Mouse (Mus musculus) heart, postnatal 0 days (tissue): Measurements from ENCODE around the gene Grk5. TPM values are rescaled to one million over a fixed set of nuclear protein-coding genes. Genes with fewer than 3 reads are reported as not detected.
A peak's percentile ranks its signal among the peaks of the same experiment; 100 is the strongest.

Experiments used
- ATAC-seq: fragments of 200-750 bp; cut with Nextera tagmentation; 2 replicates; pipeline ENCODE4 v1.8.0; 2017; ENCODE audit warnings: low read depth, moderate number of reproducible peaks, moderate library complexity; ENCODE audit not compliant: insufficient read depth
- DNase-seq: peaks from one replicate; pipeline ENCODE4 v3.0.0-alpha.2; 2016; ENCODE audit warnings: low spot score
- H3K27ac ChIP-seq: fragments of 300-500 bp; sonication (generic); 2 replicates; pipeline ENCODE4 v1.5.1; 2014; ENCODE audit warnings: low read depth, mild to moderate bottlenecking
- H3K27me3 ChIP-seq: fragments of 300-500 bp; sonication (generic); 2 replicates; pipeline ENCODE4 v1.6.1; 2014; ENCODE audit warnings: low read length, mixed read lengths; ENCODE audit not compliant: control insufficient read depth, insufficient read depth
- H3K36me3 ChIP-seq: fragments of 300-500 bp; sonication (generic); replicated peaks from 2 replicates; pipeline ENCODE4 v1.6.1; 2014; ENCODE audit warnings: low read length, mixed read lengths; ENCODE audit not compliant: control insufficient read depth, insufficient read depth
- H3K4me1 ChIP-seq: fragments of 300-500 bp; sonication (generic); 2 replicates; pipeline ENCODE4 v1.6.1; 2014; ENCODE audit warnings: antibody characterized with exemption; ENCODE audit not compliant: control insufficient read depth, insufficient read depth
- H3K4me2 ChIP-seq: fragments of 300-500 bp; sonication (generic); 2 replicates; pipeline ENCODE4 v1.6.1; 2014; ENCODE audit warnings: low read depth, mild to moderate bottlenecking, low read length, moderate library complexity
- H3K4me3 ChIP-seq: fragments of 300-500 bp; sonication (generic); 2 replicates; pipeline ENCODE4 v1.5.1; 2014; ENCODE audit warnings: low read depth, low read length
- H3K9ac ChIP-seq: fragments of 300-500 bp; sonication (generic); replicated peaks from 2 replicates; pipeline ENCODE4 v1.6.1; 2014; ENCODE audit warnings: low read depth, low read length, mixed read lengths
- H3K9me3 ChIP-seq: fragments of 300-500 bp; sonication (generic); replicated peaks from 2 replicates; pipeline ENCODE4 v1.6.1; 2016; ENCODE audit warnings: low read length; ENCODE audit not compliant: control insufficient read depth
- CTCF ChIP-seq: IDR thresholded peaks from 2 replicates; pipeline ENCODE4 v1.5.1; 2016; ENCODE audit warnings: antibody characterized with exemption, control low read depth, low read depth
- EP300 ChIP-seq: IDR thresholded peaks from 2 replicates; pipeline ENCODE4 v1.6.1; 2016; ENCODE audit warnings: antibody characterized with exemption, low read depth
- WGBS: fragments of 180-500 bp; shearing (Covaris S2); extraction: QIAGEN DNeasy Blood & Tissue Kit; methylation state at CpG from one replicate; pipeline ENCODE4 v1.1.7; 2014; 5-methylcytosine and 5-hydroxymethylcytosine counted together
- polyA plus RNA-seq: library from polyadenylated mRNA; unstranded; fragments of >200 nt; fragmentation: Nextera tagmentation; extraction: Ambion mirVana; gene quantifications from 2 replicates; pipeline ENCODE4 v1.2.1, GENCODE M21; 2015
- total RNA-seq: library from RNA; depleted of rRNA; stranded (reverse); fragments of >200 nt; gene quantifications from 2 replicates; pipeline ENCODE4 v1.2.3, GENCODE M21; 2014; ENCODE audit warnings: low replicate concordance

Grk5 gene
- total and polyA plus RNA-seq, 2 experiments from 2014 or later: 2.9 to 14.6 TPM

GRCm38 (mm10) chr19:60895251-60895880 is 5.8 kb downstream of the Grk5 start:
- no peaks in the 10 kb centered on the region for H3K36me3 ChIP-seq
- H3K9ac ChIP-seq: peak overlapping the region; percentile 33; the same call in 1 of the 2 replicates
- no peak for ATAC-seq
- no peak for DNase-seq
- 18% methylated on average over 3 of the region's 3 CpGs for WGBS
- H3K9me3 ChIP-seq: no peaks in the 10 kb centered on the region
- H3K27me3 ChIP-seq: no peaks in the 10 kb centered on the region
- peaks cover 28% of the 10 kb centered on the region for H3K4me1 ChIP-seq
- TF ChIP-seq EP300 (no peak), CTCF (no peak)
- H3K27ac ChIP-seq: peak overlapping the region; percentile 62
- peak overlapping the region; percentile 43 for H3K4me2 ChIP-seq
- H3K4me3 ChIP-seq: no peak overlapping the region

- 85% methylated on average over 1 of the region's 1 CpGs for WGBS
- Histone ChIP-seq H3K36me3 (no peaks in the 10 kb centered on the region), H3K4me2 (no peak overlapping the region), H3K9ac (no peak overlapping the region), H3K9me3 (no peaks in the 10 kb centered on the region), H3K27me3 (no peaks in the 10 kb centered on the region), H3K4me3 (no peak overlapping the region), H3K27ac (no peak overlapping the region), H3K4me1 (peaks cover 16% of the 10 kb centered on the region)
- DNase-seq (no peak), ATAC-seq (no peak)
- TF ChIP-seq CTCF (no peak), EP300 (no peak)
Observed at GRCm38 (mm10) chr19:60903139-60903538, 13.6 kb downstream of the Grk5 start.

- 96% methylated on average over 1 of the region's 1 CpGs for WGBS
Observed at GRCm38 (mm10) chr19:60903971-60904370, 14.4 kb downstream of the Grk5 start.

GRCm38 (mm10) chr19:60905477-60905876 is 15.9 kb downstream of the Grk5 start:
- TF ChIP-seq EP300: no peak
- Histone ChIP-seq H3K4me3 (no peak overlapping the region), H3K27ac (no peak overlapping the region), H3K27me3 (no peaks in the 10 kb centered on the region), H3K9ac (no peak overlapping the region), H3K36me3 (no peaks in the 10 kb centered on the region), H3K9me3 (no peaks in the 10 kb centered on the region), H3K4me2 (no peak overlapping the region), H3K4me1 (peaks cover 16% of the 10 kb centered on the region)
- ATAC-seq (no peak), DNase-seq (no peak)
- 85% methylated on average over 5 of the region's 5 CpGs for WGBS

More at GRCm38 (mm10) chr19:60903971-60904370, 14.4 kb downstream of the Grk5 start:
- TF ChIP-seq EP300: no peak
- TF ChIP-seq CTCF: no peak
- Histone ChIP-seq H3K27me3 (no peaks in the 10 kb centered on the region), H3K27ac (no peak overlapping the region), H3K4me3 (no peak overlapping the region), H3K9me3 (no peaks in the 10 kb centered on the region), H3K9ac (no peak overlapping the region), H3K4me2 (no peak overlapping the region), H3K36me3 (no peaks in the 10 kb centered on the region), H3K4me1 (peaks cover 16% of the 10 kb centered on the region)
- ATAC-seq (no peak), DNase-seq (no peak)

GRCm38 (mm10) chr19:60910304-60910703 is 20.8 kb downstream of the Grk5 start:
- no peaks in the 10 kb centered on the region for H3K9me3 ChIP-seq
- no peaks in the 10 kb centered on the region for H3K27me3 ChIP-seq
- no peak overlapping the region for H3K27ac ChIP-seq
- ATAC-seq (no peak), DNase-seq (no peak)
- H3K9ac ChIP-seq: no peak overlapping the region
- 0 out of 2 replicates have a peak, but pooled peaks cover 3% of the 10 kb centered on the region for H3K36me3 ChIP-seq
- no peak overlapping the region for H3K4me3 ChIP-seq
- no peak overlapping the region for H3K4me2 ChIP-seq
- TF ChIP-seq CTCF: no peak
- no peak for TF ChIP-seq EP300
- H3K4me1 ChIP-seq: peaks cover 20% of the 10 kb centered on the region

- no peak overlapping the region for H3K4me3 ChIP-seq
- DNase-seq (no peak), ATAC-seq (no peak)
- H3K27me3 ChIP-seq: no peaks in the 10 kb centered on the region
- H3K27ac ChIP-seq: peak overlapping the region; percentile 15; the same call in 1 of the 2 replicates
- H3K36me3 ChIP-seq: 0 out of 2 replicates have a peak, but pooled peaks cover 3% of the 10 kb centered on the region
- H3K4me1 ChIP-seq: peaks cover 30% of the 10 kb centered on the region
- WGBS: 19% methylated on average over 2 of the region's 2 CpGs
- no peak overlapping the region for H3K4me2 ChIP-seq
- H3K9me3 ChIP-seq: no peaks in the 10 kb centered on the region
- H3K9ac ChIP-seq: no peak overlapping the region
- TF ChIP-seq CTCF (no peak), EP300 (no peak)
Observed at GRCm38 (mm10) chr19:60911653-60912052, 22.1 kb downstream of the Grk5 start.
